Mouse (Mus musculus): ENCODE data around the gene Spg11. TPM values are rescaled to one million over a fixed set of nuclear protein-coding genes. Genes with fewer than 3 reads are reported as not detected.

The Spg11 gene
- total RNA-seq, 2 experiments from 2014 or later, result 9.8 to 11.4 TPM

Small RNA genes within 50 kb of the gene (microRNA-seq; reads per million reads assigned to microRNA genes)
- 0 to 0.48 reads per million in 2 experiments for gene Gm47314

Other genes starting within 250 kb of the Spg11 start
- 10 to 100 TPM; 19.4 to 22.3 TPM for gene Ctdspl2, start 162.4 kb downstream of the Spg11 start, total RNA-seq (2021)
- under 1 TPM in 1 of 2 experiments, not detected in 1; 0.10 TPM for gene Mageb3, start 162.3 kb downstream of the Spg11 start, total RNA-seq (2021)
- gene Eif3j1, start 89.8 kb downstream of the Spg11 start, total RNA-seq (2021), result 10 to 100 TPM; 19.3 to 20.3 TPM
- 100 to 1,000 TPM; 116 to 127 TPM for gene B2m, start 29.3 kb upstream of the Spg11 start, total RNA-seq (2021)
- not detected for gene Trim69, start 42.3 kb upstream of the Spg11 start, total RNA-seq (2021)
- gene Patl2, start 67.8 kb upstream of the Spg11 start, total RNA-seq (2021), result not detected
- gene Terb2, start 67.9 kb upstream of the Spg11 start, total RNA-seq (2021), result not detected
- gene Sord, start 116.4 kb upstream of the Spg11 start, total RNA-seq (2021), result 10 to 100 TPM; 83.7 to 90.0 TPM
- under 1 TPM; 0.41 to 0.57 TPM for gene Duox2, start 180.1 kb upstream of the Spg11 start, total RNA-seq (2021)
- under 1 TPM; 0.17 TPM for gene Duoxa2, start 180.5 kb upstream of the Spg11 start, total RNA-seq (2021)
- under 1 TPM; 0.19 to 0.56 TPM for gene Duoxa1, start 195.3 kb upstream of the Spg11 start, total RNA-seq (2021)
- gene Duox1, start 197.3 kb upstream of the Spg11 start, total RNA-seq (2021), result under 1 TPM; 0.24 to 0.37 TPM

Data from heart, postnatal 14 days (tissue).